Mouse (Mus musculus) thymus, adult 2 months (tissue): ENCODE measurements at regions not wholly inside any gene's neighbourhood (a gene's known extent, or its start where the extent isn't known, plus 50 kb on each side); places are given as distances from the start of the nearest gene placed in this dataset.

ENCODE experiments used
- DNase-seq: peaks from one replicate; pipeline ENCODE4 v3.0.0; 2021
- H3K27ac ChIP-seq: fragments of 200-500 bp; 2 replicates; pipeline ENCODE4 v1.5.1; 2012; ENCODE audit warnings: low read length, control low read depth; ENCODE audit not compliant: control insufficient read depth, insufficient read depth
- H3K27me3 ChIP-seq: fragments of 200-500 bp; 2 replicates; pipeline ENCODE4 v1.6.1; 2012; ENCODE audit warnings: mild to moderate bottlenecking, low read length, moderate library complexity, mixed read lengths; ENCODE audit not compliant: control insufficient read depth, insufficient read depth
- H3K36me3 ChIP-seq: fragments of 200-500 bp; 2 replicates; pipeline ENCODE4 v1.6.1; 2012; ENCODE audit warnings: mild to moderate bottlenecking, low read length, moderate library complexity; ENCODE audit not compliant: control insufficient read depth, insufficient read depth
- H3K4me1 ChIP-seq: fragments of 200-500 bp; replicated peaks from 2 replicates; pipeline ENCODE4 v1.6.1; 2012; ENCODE audit warnings: low read length; ENCODE audit not compliant: control insufficient read depth, insufficient read depth
- H3K4me3 ChIP-seq: fragments of 200-500 bp; 2 replicates; pipeline ENCODE4 v1.5.1; 2012; ENCODE audit warnings: mild to moderate bottlenecking, low read length, control low read depth, moderate library complexity; ENCODE audit not compliant: control insufficient read depth, insufficient read depth
- CTCF ChIP-seq: fragments of 200-500 bp; IDR thresholded peaks from 2 replicates; pipeline ENCODE4 v1.5.1; 2012; ENCODE audit warnings: mild to moderate bottlenecking, control low read depth, low read length, moderate library complexity, borderline replicate concordance; ENCODE audit not compliant: control insufficient read depth, poor library complexity, insufficient read depth; ENCODE audit errors: extremely low read depth
- POLR2A ChIP-seq: fragments of 200-500 bp; IDR thresholded peaks from 2 replicates; pipeline ENCODE4 v1.6.1; 2012; ENCODE audit warnings: mild to moderate bottlenecking, low read length, control low read depth, moderate library complexity; ENCODE audit not compliant: control insufficient read depth, poor library complexity, insufficient read depth; ENCODE audit errors: extremely low read depth
- WGBS: fragments of 180-500 bp; shearing (Covaris S2); methylation state at CpG from one replicate; pipeline ENCODE4 v1.1.7; 2018; 5-methylcytosine and 5-hydroxymethylcytosine counted together

- no peak overlapping the region for H3K4me3 ChIP-seq
- H3K27ac ChIP-seq, result no peak overlapping the region
- 54% methylated on average over 13 of the region's 13 CpGs for WGBS
- TF ChIP-seq CTCF (no peak), POLR2A (no peak)
- H3K27me3 ChIP-seq, result no peaks in the 10 kb centered on the region
- peaks cover 16% of the 10 kb centered on the region for H3K4me1 ChIP-seq
- peak; percentile 18 for DNase-seq
- no peaks in the 10 kb centered on the region for H3K36me3 ChIP-seq
Measured at GRCm38 (mm10) chr2:70877333-70878080, 52.0 kb upstream of the Tlk1 start.

- H3K27ac ChIP-seq, result no peak overlapping the region
- H3K27me3 ChIP-seq, result no peaks in the 10 kb centered on the region
- H3K4me1 ChIP-seq, result peaks cover 19% of the 10 kb centered on the region
- 15% methylated on average over 5 of the region's 5 CpGs for WGBS
- DNase-seq, result peak; percentile 57
- TF ChIP-seq CTCF, result no peak
- no peak for TF ChIP-seq POLR2A
- no peaks in the 10 kb centered on the region for H3K36me3 ChIP-seq
- no peak overlapping the region for H3K4me3 ChIP-seq
Measured at GRCm38 (mm10) chr2:70876251-70876650, 50.7 kb upstream of the Tlk1 start.
